Mouse (Mus musculus) neural tube, embryonic 11.5 days (tissue): ENCODE measurements around the gene Ccdc141. TPM values are rescaled to one million over a fixed set of nuclear protein-coding genes. Genes with fewer than 3 reads are reported as not detected.

Experiments
- ATAC-seq: fragments of 200-750 bp; cut with Nextera tagmentation; 2 replicates; pipeline ENCODE4 v1.8.0; 2017; ENCODE audit warnings: moderate number of reproducible peaks, mild to moderate bottlenecking, moderate TSS enrichment, moderate library complexity; ENCODE audit not compliant: insufficient read depth, low FRiP score, low TSS enrichment
- DNase-seq: peaks from one replicate; pipeline ENCODE4 v3.0.0-alpha.2; 2015; ENCODE audit warnings: low spot score
- H3K27ac ChIP-seq: fragments of 300-500 bp; sonication (generic); 2 replicates; pipeline ENCODE4 v1.5.1; 2014; ENCODE audit warnings: low read depth, mild to moderate bottlenecking, low read length
- H3K27me3 ChIP-seq: fragments of 300-500 bp; sonication (generic); 2 replicates; pipeline ENCODE4 v1.6.1; 2014; ENCODE audit warnings: mild to moderate bottlenecking, low read length, mixed read lengths; ENCODE audit not compliant: control insufficient read depth, insufficient read depth
- H3K36me3 ChIP-seq: fragments of 300-500 bp; sonication (generic); 2 replicates; pipeline ENCODE4 v1.6.1; 2014; ENCODE audit warnings: mild to moderate bottlenecking, low read length, moderate library complexity, mixed read lengths; ENCODE audit not compliant: control insufficient read depth, insufficient read depth
- H3K4me1 ChIP-seq: fragments of 300-500 bp; sonication (generic); 2 replicates; pipeline ENCODE4 v1.6.1; 2014; ENCODE audit warnings: low read length, mixed read lengths; ENCODE audit not compliant: control insufficient read depth, insufficient read depth
- H3K4me2 ChIP-seq: fragments of 300-500 bp; sonication (generic); 2 replicates; pipeline ENCODE4 v1.6.1; 2014; ENCODE audit warnings: low read depth, mild to moderate bottlenecking, moderate library complexity
- H3K4me3 ChIP-seq: fragments of 300-500 bp; sonication (generic); 2 replicates; pipeline ENCODE4 v1.5.1; 2014; ENCODE audit warnings: low read depth, low read length
- H3K9ac ChIP-seq: fragments of 300-500 bp; sonication (generic); 2 replicates; pipeline ENCODE4 v1.6.1; 2014; ENCODE audit warnings: mild to moderate bottlenecking, low read length
- H3K9me3 ChIP-seq: fragments of 300-500 bp; sonication (generic); 2 replicates; pipeline ENCODE4 v1.6.1; 2016; ENCODE audit warnings: low read length; ENCODE audit not compliant: control insufficient read depth
- WGBS: fragments of 180-500 bp; shearing (Covaris S2); extraction: QIAGEN DNeasy Blood & Tissue Kit; methylation state at CpG from one replicate; pipeline ENCODE4 v1.1.7; 2014; 5-methylcytosine and 5-hydroxymethylcytosine counted together
- polyA plus RNA-seq: library from polyadenylated mRNA; unstranded; fragments of >200 nt; fragmentation: Nextera tagmentation; extraction: Ambion mirVana; gene quantifications from 2 replicates; pipeline ENCODE4 v1.2.1, GENCODE M21; 2014

Ccdc141 gene
- 5.3 and 6.4 TPM in 2 replicates for polyA plus RNA-seq

DNA sequence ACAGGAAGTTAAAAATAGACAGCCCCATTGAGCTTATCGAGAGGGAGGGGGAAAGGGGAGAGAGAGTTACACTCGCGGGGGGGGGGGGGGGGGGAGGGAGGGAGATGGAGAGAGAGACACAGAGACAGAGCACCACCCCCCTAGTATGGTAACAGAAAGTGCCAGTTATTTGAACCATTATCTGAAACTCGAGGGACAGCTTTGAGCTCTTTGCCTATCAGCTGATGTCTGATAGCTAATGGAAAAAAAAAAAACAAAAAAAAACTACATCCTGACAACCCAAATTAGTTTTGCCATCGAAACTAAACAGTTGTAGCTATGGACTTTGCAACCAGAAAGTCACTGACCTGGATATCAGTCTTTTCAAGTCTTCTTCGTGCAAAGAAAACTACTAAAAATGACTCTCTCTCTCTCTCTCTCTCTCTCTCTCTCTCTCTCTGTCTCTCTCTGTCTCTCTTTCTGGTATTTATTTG, at the start of gene Ccdc141:
Gene Ccdc141, minus strand, starts transcription at position 4 of the 473 bp plus-strand sequence.
- no peak for DNase-seq
- no peak for ATAC-seq
- H3K9ac ChIP-seq: peak within 1 kb of the TSS; percentile 45
- peak within 1 kb of the TSS; percentile 32 for H3K4me3 ChIP-seq
- H3K4me2 ChIP-seq: peak within 1 kb of the TSS; percentile 53
- no peaks in the 10 kb centered on the region for H3K27me3 ChIP-seq
- H3K9me3 ChIP-seq: no peaks in the 10 kb centered on the region
- H3K4me1 ChIP-seq: peaks cover 4% of the 10 kb centered on the region; the same call in 1 of the 2 replicates
- 32% methylated on average over 3 of the region's 6 CpGs for WGBS
- H3K36me3 ChIP-seq: no peaks in the 10 kb centered on the region
- H3K27ac ChIP-seq: 0 out of 2 replicates have a peak within 1 kb of the TSS, but pooled peaks have one; percentile 23

DNA sequence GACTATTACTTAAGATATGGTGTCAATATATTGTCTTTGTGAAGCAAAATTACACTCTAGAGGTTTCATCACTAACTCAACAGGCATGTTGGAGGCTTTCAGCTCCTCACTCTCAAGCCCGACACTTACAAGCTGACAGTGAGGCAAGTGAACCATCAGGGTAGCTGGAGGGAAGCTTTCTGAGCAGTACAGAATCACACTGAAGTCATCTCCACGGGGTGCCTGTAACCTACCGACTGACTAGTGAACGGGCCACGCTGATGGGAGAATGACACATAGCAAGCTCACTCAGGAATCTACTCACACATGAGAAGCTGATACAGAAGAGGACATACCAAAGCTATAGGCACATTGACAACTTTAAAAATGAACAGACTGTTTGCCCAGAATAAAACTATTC, 42.4 kb upstream of the Ccdc141 start:
- no peak for DNase-seq
- no peak overlapping the region for H3K9ac ChIP-seq
- ATAC-seq: no peak
- no peak overlapping the region for H3K4me2 ChIP-seq
- no peaks in the 10 kb centered on the region; the same call in 1 of the 2 replicates for H3K36me3 ChIP-seq
- no peaks in the 10 kb centered on the region for H3K4me1 ChIP-seq
- no peaks in the 10 kb centered on the region for H3K9me3 ChIP-seq
- no peak overlapping the region for H3K4me3 ChIP-seq
- WGBS: 79% methylated on average over 5 of the region's 5 CpGs
- no peak overlapping the region for H3K27ac ChIP-seq
- H3K27me3 ChIP-seq: no peaks in the 10 kb centered on the region

GRCm38 (mm10) chr2:77206951-77207350, 36.5 kb upstream of the Ccdc141 start:
- DNase-seq: no peak
- H3K27me3 ChIP-seq: no peaks in the 10 kb centered on the region
- ATAC-seq: no peak
- H3K9ac ChIP-seq: no peak overlapping the region
- H3K4me3 ChIP-seq: no peak overlapping the region
- no peaks in the 10 kb centered on the region for H3K4me1 ChIP-seq
- no peaks in the 10 kb centered on the region for H3K9me3 ChIP-seq
- no peak overlapping the region for H3K27ac ChIP-seq
- no peaks in the 10 kb centered on the region; the same call in 1 of the 2 replicates for H3K36me3 ChIP-seq
- 97% methylated on average over 3 of the region's 3 CpGs for WGBS
- H3K4me2 ChIP-seq: no peak overlapping the region

DNA sequence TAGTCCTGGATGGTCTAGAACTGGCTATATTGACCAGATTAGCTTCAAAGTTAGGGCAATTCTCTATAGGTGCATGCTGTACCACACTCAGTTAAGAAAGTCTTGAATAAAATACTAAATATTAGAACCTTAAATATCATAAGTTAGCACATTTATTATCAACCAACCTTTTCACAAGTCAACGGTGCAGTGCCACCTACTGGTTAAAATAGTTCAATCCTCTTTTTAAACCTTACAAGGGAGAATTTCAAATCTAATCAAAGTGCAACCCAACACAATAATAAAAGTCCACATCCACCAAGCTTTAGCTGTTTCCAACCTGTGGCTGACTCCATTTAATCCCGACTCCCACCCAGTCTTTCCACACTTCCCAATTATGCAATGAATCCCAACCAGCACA, 33.5 kb upstream of the Ccdc141 start:
- no peaks in the 10 kb centered on the region for H3K9me3 ChIP-seq
- no peak overlapping the region for H3K27ac ChIP-seq
- no peak for ATAC-seq

DNA sequence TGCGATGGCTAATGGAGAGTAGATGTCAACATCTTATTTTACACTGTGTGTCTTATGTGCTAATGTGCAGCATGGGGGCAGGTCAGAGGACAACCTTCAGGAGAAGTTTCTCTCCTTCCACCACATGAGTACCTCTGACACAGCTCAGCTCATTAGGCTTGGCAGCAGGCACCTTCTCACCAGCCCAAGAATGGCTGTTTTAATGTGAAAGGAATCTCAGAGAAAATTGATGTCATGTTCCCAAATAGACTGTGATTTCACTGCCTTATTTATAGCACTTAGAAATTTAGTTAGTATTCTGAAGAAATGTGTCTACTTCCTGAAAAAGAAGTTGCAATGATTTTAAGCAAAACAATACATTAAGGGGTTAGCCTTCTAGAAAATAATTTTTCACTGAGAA, 31.5 kb upstream of the Ccdc141 start:
- Histone ChIP-seq H3K9me3 (no peaks in the 10 kb centered on the region), H3K9ac (no peak overlapping the region), H3K27me3 (no peaks in the 10 kb centered on the region), H3K27ac (no peak overlapping the region), H3K4me1 (no peaks in the 10 kb centered on the region), H3K4me2 (no peak overlapping the region), H3K36me3 (no peaks in the 10 kb centered on the region), H3K4me3 (no peak overlapping the region)
- no peak for ATAC-seq
- WGBS: 95% methylated on average over 1 of the region's 1 CpGs
- no peak for DNase-seq

More for the DNA sequence above, 33.5 kb upstream of the Ccdc141 start:
- no peaks in the 10 kb centered on the region for H3K4me1 ChIP-seq
- H3K27me3 ChIP-seq: no peaks in the 10 kb centered on the region
- DNase-seq: no peak
- no peak overlapping the region for H3K9ac ChIP-seq
- WGBS: 63% methylated on average over 2 of the region's 2 CpGs
- no peak overlapping the region for H3K4me3 ChIP-seq
- H3K36me3 ChIP-seq: no peaks in the 10 kb centered on the region
- no peak overlapping the region for H3K4me2 ChIP-seq

DNA sequence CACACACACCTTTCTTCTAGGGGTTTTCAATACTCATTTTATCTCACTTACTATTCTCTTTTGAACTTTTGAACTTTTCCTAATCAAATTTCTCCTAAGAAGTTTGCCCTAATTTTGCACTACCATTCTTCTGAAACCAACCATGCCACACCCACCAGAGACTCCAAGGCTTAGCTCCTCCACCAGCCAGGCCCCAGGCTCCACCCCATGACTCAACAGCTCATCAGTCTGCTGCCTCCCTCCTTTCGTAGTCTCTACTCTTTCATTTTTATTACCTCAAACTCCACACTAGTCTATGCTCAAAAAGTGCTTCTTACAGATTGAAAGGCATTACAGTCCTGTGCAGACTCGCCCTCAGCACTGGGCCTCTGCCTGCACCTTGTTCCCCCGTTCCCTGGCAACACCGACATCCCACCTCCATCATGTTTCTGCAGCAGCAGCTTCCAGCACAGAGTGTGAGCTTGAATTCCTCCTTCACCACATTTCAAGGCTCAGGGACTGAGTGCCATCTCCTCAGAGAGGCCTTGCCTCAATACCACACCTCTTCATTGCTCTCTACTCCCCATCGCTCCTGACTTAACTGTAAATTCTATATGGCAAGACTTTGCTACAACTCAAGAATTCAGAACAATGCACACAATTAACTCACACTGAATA, 30.6 kb upstream of the Ccdc141 start:
- H3K27ac ChIP-seq: no peak overlapping the region
- H3K4me1 ChIP-seq: no peaks in the 10 kb centered on the region
- no peak for DNase-seq
- WGBS: 89% methylated on average over 5 of the region's 5 CpGs
- H3K4me3 ChIP-seq: no peak overlapping the region
- no peaks in the 10 kb centered on the region for H3K36me3 ChIP-seq
- ATAC-seq: no peak
- H3K9me3 ChIP-seq: no peaks in the 10 kb centered on the region
- no peak overlapping the region for H3K9ac ChIP-seq
- H3K27me3 ChIP-seq: no peaks in the 10 kb centered on the region
- H3K4me2 ChIP-seq: no peak overlapping the region

GRCm38 (mm10) chr2:77200379-77200778, 29.9 kb upstream of the Ccdc141 start:
- Histone ChIP-seq H3K27me3 (no peaks in the 10 kb centered on the region), H3K4me2 (no peak overlapping the region), H3K36me3 (no peaks in the 10 kb centered on the region), H3K4me3 (no peak overlapping the region), H3K9ac (no peak overlapping the region), H3K4me1 (no peaks in the 10 kb centered on the region), H3K9me3 (no peaks in the 10 kb centered on the region), H3K27ac (no peak overlapping the region)
- WGBS: 95% methylated on average over 4 of the region's 4 CpGs
- no peak for ATAC-seq
- no peak for DNase-seq

- ATAC-seq (no peak), DNase-seq (no peak)
- no peak overlapping the region for H3K27ac ChIP-seq
- H3K4me3 ChIP-seq: no peak overlapping the region
- no peaks in the 10 kb centered on the region for H3K4me1 ChIP-seq
- no peak overlapping the region for H3K4me2 ChIP-seq
- H3K9ac ChIP-seq: no peak overlapping the region
- no peaks in the 10 kb centered on the region for H3K36me3 ChIP-seq
- WGBS: 90% methylated on average over 5 of the region's 5 CpGs
- no peaks in the 10 kb centered on the region for H3K27me3 ChIP-seq
- no peaks in the 10 kb centered on the region for H3K9me3 ChIP-seq
Observed at GRCm38 (mm10) chr2:77198246-77198645, 27.8 kb upstream of the Ccdc141 start.

DNA sequence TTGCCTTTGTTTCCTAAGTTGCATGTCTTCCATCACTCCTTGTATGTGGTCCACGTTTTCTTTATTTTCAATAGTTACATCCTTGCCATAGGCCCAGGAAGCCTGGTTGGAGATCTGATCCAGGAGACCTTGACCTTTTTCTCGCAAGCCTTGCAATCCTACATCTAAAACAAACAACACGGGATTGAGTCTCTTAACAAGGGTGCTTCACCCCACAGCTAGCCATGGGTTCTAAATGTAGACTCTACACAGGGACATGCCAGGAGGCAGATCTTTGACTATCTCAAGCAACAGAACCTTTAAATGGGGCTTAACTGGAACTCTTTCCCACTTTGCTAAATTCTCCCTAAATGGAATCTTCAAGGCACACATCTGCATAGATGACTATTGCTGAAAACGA, 26.4 kb upstream of the Ccdc141 start:
- Histone ChIP-seq H3K4me3 (no peak overlapping the region), H3K4me2 (no peak overlapping the region), H3K27ac (no peak overlapping the region), H3K9ac (no peak overlapping the region), H3K4me1 (no peaks in the 10 kb centered on the region), H3K27me3 (no peaks in the 10 kb centered on the region), H3K36me3 (no peaks in the 10 kb centered on the region), H3K9me3 (no peaks in the 10 kb centered on the region)
- no peak for DNase-seq
- 91% methylated on average over 4 of the region's 4 CpGs for WGBS
- no peak for ATAC-seq
